Mouse (Mus musculus): ENCODE results near the gene Ppil4. TPM values are rescaled to one million over a fixed set of nuclear protein-coding genes. Genes with fewer than 3 reads are reported as not detected.

Gene Ppil4
- polyA plus RNA-seq, 1 experiment, result 42.7 TPM

DNA sequence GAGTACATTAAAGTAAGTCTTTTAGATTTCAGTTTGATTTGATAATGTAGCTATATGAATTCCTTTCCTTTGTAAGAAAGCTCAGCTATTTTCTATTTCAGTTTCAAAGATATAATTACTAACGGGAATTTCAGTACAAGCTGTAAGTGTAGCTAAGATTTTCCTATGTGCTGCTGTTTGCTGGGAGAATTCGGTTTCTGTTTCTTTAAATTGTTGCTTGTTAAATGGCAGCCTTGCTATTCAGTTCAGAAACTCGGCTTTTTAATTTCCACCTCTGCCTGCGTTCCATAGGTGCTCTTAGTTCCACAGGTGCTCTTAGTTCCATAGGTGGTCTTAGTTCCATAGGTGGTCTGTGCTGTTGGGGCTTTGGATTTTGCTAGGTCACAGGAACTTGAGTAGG, 26.5 kb downstream of the Ppil4 start:
- Histone ChIP-seq H3K4me3 (ENCODE audit: low read depth, low read length) (no peak overlapping the region), H3K27ac (ENCODE audit: insufficient read depth, low read length) (no peak overlapping the region), H3K9ac (ENCODE audit: low read depth, poor library complexity, severe bottlenecking) (no peak overlapping the region), H3K4me1 (ENCODE audit: control insufficient read depth, insufficient read depth, low read length) (no peaks in the 10 kb centered on the region), H3K36me3 (ENCODE audit: control insufficient read depth, insufficient read depth, low read length, poor library complexity, severe bottlenecking) (peaks cover 23% of the 10 kb centered on the region), H3K27me3 (ENCODE audit: control insufficient read depth, insufficient read depth, low read length, poor library complexity, severe bottlenecking) (no peaks in the 10 kb centered on the region), H3K9me3 (replicated peaks; ENCODE audit: control insufficient read depth, insufficient read depth, low read length, poor library complexity, severe bottlenecking) (no peaks in the 10 kb centered on the region)
- no peak for TF ChIP-seq EP300 (IDR thresholded peaks at IDR 0.05; ENCODE audit: insufficient read depth, low read depth, low read length)
- TF ChIP-seq CTCF (IDR thresholded peaks at IDR 0.05; ENCODE audit: low read depth, low read length), result no peak
- TF ChIP-seq POLR2A (IDR thresholded peaks at IDR 0.05; ENCODE audit: insufficient read depth, low read length), result no peak

DNA sequence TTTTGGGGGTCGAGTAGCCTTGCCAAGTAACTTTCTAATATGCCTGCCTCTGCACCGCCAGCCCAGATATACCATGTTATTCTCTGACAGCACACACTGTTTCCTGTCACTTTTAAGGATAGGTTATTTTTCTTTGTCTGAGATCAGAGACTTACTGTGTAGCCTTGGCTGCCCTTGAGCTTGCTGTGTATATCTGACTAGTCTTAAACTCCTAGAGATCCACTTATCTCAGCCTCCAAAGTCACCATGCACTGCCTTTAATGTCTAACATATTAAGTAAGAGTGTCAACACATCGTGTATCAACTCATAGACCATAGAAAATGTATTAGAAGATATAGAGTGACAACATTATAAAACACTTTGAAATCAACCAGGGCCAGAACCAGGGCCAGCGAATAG, 26.9 kb downstream of the Ppil4 start:
- peaks cover 19% of the 10 kb centered on the region for H3K36me3 ChIP-seq (ENCODE audit: control insufficient read depth, insufficient read depth, low read length, poor library complexity, severe bottlenecking)
- no peaks in the 10 kb centered on the region for H3K27me3 ChIP-seq (ENCODE audit: control insufficient read depth, insufficient read depth, low read length, poor library complexity, severe bottlenecking)
- H3K9ac ChIP-seq (ENCODE audit: low read depth, poor library complexity, severe bottlenecking), result no peak overlapping the region
- H3K4me1 ChIP-seq (ENCODE audit: control insufficient read depth, insufficient read depth, low read length), result no peaks in the 10 kb centered on the region
- no peak overlapping the region for H3K27ac ChIP-seq (ENCODE audit: insufficient read depth, low read length)
- no peaks in the 10 kb centered on the region for H3K9me3 ChIP-seq (replicated peaks; ENCODE audit: control insufficient read depth, insufficient read depth, low read length, poor library complexity, severe bottlenecking)
- H3K4me3 ChIP-seq (ENCODE audit: low read depth, low read length), result no peak overlapping the region
- no peak for TF ChIP-seq POLR2A (IDR thresholded peaks at IDR 0.05; ENCODE audit: insufficient read depth, low read length)
- no peak for TF ChIP-seq EP300 (IDR thresholded peaks at IDR 0.05; ENCODE audit: insufficient read depth, low read depth, low read length)
- TF ChIP-seq CTCF (IDR thresholded peaks at IDR 0.05; ENCODE audit: low read depth, low read length), result no peak

DNA sequence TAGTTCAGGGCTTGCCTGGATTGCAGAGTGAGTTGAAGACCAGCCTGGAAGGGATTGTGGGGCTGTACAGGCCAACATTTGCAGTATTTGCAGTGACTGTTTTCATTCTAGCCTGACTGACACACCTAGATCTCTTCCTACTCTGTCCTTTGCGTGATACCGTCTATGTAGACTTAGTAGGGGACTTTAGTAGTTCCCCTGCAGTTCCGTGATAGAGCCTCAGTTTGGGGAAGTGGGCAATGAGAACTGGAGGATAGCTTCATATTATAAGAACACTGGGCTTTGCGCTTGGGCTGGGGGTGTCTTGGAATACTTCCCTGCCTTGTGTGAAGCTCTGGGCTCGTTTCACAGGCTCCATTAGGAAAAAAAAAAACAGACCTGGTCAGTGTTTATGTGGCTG, 27.5 kb downstream of the Ppil4 start:
- peaks cover 19% of the 10 kb centered on the region for H3K36me3 ChIP-seq (ENCODE audit: control insufficient read depth, insufficient read depth, low read length, poor library complexity, severe bottlenecking)
- no peaks in the 10 kb centered on the region for H3K9me3 ChIP-seq (replicated peaks; ENCODE audit: control insufficient read depth, insufficient read depth, low read length, poor library complexity, severe bottlenecking)
- no peaks in the 10 kb centered on the region for H3K4me1 ChIP-seq (ENCODE audit: control insufficient read depth, insufficient read depth, low read length)
- no peak overlapping the region for H3K9ac ChIP-seq (ENCODE audit: low read depth, poor library complexity, severe bottlenecking)
- no peak for TF ChIP-seq EP300 (IDR thresholded peaks at IDR 0.05; ENCODE audit: insufficient read depth, low read depth, low read length)
- no peak for TF ChIP-seq POLR2A (IDR thresholded peaks at IDR 0.05; ENCODE audit: insufficient read depth, low read length)
- no peak for TF ChIP-seq CTCF (IDR thresholded peaks at IDR 0.05; ENCODE audit: low read depth, low read length)
- no peak overlapping the region for H3K4me3 ChIP-seq (ENCODE audit: low read depth, low read length)
- no peaks in the 10 kb centered on the region for H3K27me3 ChIP-seq (ENCODE audit: control insufficient read depth, insufficient read depth, low read length, poor library complexity, severe bottlenecking)
- H3K27ac ChIP-seq (ENCODE audit: insufficient read depth, low read length), result no peak overlapping the region

DNA sequence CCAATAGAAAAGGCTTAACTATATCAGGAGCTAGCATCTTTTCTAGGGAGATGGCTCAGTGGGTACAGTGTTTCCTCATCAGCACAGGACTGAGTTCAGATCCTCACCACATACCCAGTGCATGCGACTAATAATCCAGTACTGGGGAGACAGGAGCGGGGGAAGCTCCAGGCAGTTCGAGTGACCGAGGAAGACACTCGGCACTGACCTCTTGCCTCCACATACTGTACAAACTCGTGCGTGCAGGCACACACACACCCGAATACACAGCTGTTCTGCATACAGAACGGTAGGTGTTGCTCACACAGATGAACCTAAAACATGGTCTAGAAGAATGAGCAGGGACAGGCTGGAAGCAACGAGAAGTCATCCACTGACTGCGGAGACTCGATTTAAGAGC, 29.3 kb downstream of the Ppil4 start:
- Histone ChIP-seq H3K27me3 (ENCODE audit: control insufficient read depth, insufficient read depth, low read length, poor library complexity, severe bottlenecking) (no peaks in the 10 kb centered on the region), H3K27ac (ENCODE audit: insufficient read depth, low read length) (no peak overlapping the region), H3K4me3 (ENCODE audit: low read depth, low read length) (no peak overlapping the region), H3K4me1 (ENCODE audit: control insufficient read depth, insufficient read depth, low read length) (no peaks in the 10 kb centered on the region), H3K36me3 (ENCODE audit: control insufficient read depth, insufficient read depth, low read length, poor library complexity, severe bottlenecking) (peaks cover 19% of the 10 kb centered on the region), H3K9me3 (replicated peaks; ENCODE audit: control insufficient read depth, insufficient read depth, low read length, poor library complexity, severe bottlenecking) (no peaks in the 10 kb centered on the region), H3K9ac (ENCODE audit: low read depth, poor library complexity, severe bottlenecking) (no peak overlapping the region)
- TF ChIP-seq EP300 (IDR thresholded peaks at IDR 0.05; ENCODE audit: insufficient read depth, low read depth, low read length), result no peak

DNA sequence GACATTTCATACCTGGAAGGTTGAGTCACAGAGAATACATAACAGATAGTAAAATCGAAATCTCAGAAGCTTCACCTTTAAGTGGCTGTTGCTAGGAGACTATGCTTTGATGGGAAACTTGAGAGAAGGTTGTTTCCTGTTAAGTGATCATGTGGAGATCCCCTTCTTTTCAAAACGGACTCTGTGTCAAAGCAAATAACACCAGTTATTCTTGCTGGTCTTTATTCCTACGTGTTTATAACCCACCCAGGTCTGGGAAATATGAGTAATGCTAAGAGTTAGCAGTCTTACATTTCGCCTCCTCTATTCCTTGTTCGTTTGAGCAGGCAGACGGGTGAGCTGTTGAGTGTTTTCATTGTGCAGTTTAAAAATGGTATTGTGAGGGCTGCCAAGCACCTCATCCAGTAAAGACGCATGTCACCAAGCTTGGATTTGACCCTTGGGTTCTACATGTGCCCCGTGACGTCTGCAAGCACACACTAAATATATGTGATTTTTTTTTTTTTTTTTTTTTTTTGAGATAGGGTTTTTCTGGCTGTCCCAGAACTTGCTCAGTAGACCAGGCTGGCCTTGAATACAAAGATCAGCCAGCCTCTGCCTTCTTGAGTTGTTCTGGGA, 32.1 kb downstream of the Ppil4 start:
- no peaks in the 10 kb centered on the region for H3K9me3 ChIP-seq (replicated peaks; ENCODE audit: control insufficient read depth, insufficient read depth, low read length, poor library complexity, severe bottlenecking)
- TF ChIP-seq CTCF (IDR thresholded peaks at IDR 0.05; ENCODE audit: low read depth, low read length) (no peak), EP300 (IDR thresholded peaks at IDR 0.05; ENCODE audit: insufficient read depth, low read depth, low read length) (no peak), POLR2A (IDR thresholded peaks at IDR 0.05; ENCODE audit: insufficient read depth, low read length) (no peak)
- H3K9ac ChIP-seq (ENCODE audit: low read depth, poor library complexity, severe bottlenecking), result no peak overlapping the region
- H3K27me3 ChIP-seq (ENCODE audit: control insufficient read depth, insufficient read depth, low read length, poor library complexity, severe bottlenecking), result no peaks in the 10 kb centered on the region
- H3K4me3 ChIP-seq (ENCODE audit: low read depth, low read length), result no peak overlapping the region
- H3K4me1 ChIP-seq (ENCODE audit: control insufficient read depth, insufficient read depth, low read length), result no peaks in the 10 kb centered on the region
- H3K36me3 ChIP-seq (ENCODE audit: control insufficient read depth, insufficient read depth, low read length, poor library complexity, severe bottlenecking), result peaks cover 11% of the 10 kb centered on the region
- H3K27ac ChIP-seq (ENCODE audit: insufficient read depth, low read length), result no peak overlapping the region

DNA sequence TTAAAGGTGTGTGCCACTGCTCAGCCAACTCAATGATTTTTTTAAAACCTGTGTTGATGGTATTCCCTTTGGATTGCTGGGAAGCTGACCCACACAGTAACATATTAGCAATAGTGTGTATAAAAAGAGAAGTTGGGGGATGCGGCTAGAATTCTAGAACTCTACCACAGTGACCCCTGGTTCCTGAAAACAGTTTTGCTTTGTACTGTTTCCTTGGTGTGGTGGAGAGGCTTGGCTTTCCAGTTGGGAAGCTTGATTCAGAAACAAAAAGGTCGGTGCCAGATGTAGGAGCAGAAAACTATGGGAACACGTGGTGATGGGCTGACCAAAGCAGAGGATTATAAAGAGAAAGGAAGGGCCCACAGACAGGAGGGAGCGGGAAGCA, 32.6 kb downstream of the Ppil4 start:
- H3K36me3 ChIP-seq (ENCODE audit: control insufficient read depth, insufficient read depth, low read length, poor library complexity, severe bottlenecking), result peaks cover 11% of the 10 kb centered on the region
- no peak overlapping the region for H3K4me3 ChIP-seq (ENCODE audit: low read depth, low read length)
- H3K4me1 ChIP-seq (ENCODE audit: control insufficient read depth, insufficient read depth, low read length), result no peaks in the 10 kb centered on the region
- no peak overlapping the region for H3K9ac ChIP-seq (ENCODE audit: low read depth, poor library complexity, severe bottlenecking)
- H3K27me3 ChIP-seq (ENCODE audit: control insufficient read depth, insufficient read depth, low read length, poor library complexity, severe bottlenecking), result no peaks in the 10 kb centered on the region
- no peak overlapping the region for H3K27ac ChIP-seq (ENCODE audit: insufficient read depth, low read length)
- no peaks in the 10 kb centered on the region for H3K9me3 ChIP-seq (replicated peaks; ENCODE audit: control insufficient read depth, insufficient read depth, low read length, poor library complexity, severe bottlenecking)
- TF ChIP-seq EP300 (IDR thresholded peaks at IDR 0.05; ENCODE audit: insufficient read depth, low read depth, low read length) (no peak), POLR2A (IDR thresholded peaks at IDR 0.05; ENCODE audit: insufficient read depth, low read length) (no peak), CTCF (IDR thresholded peaks at IDR 0.05; ENCODE audit: low read depth, low read length) (no peak)

Measured in ES-Bruce4 (cell line).